Mouse (Mus musculus) forebrain, embryonic 15.5 days (tissue): ENCODE measurements at regions not wholly inside any gene's neighbourhood (a gene's known extent, or its start where the extent isn't known, plus 50 kb on each side); places are given as distances from the start of the nearest gene placed in this dataset.
A peak's percentile ranks its signal among the peaks of the same experiment; 100 is the strongest.

ENCODE experiments used
- ATAC-seq: fragments of 200-750 bp; cut with Nextera tagmentation; replicated peaks from 2 replicates; pipeline ENCODE4 v1.8.0; 2017; ENCODE audit warnings: mild to moderate bottlenecking, moderate TSS enrichment, moderate library complexity
- H3K27ac ChIP-seq: fragments of 300-500 bp; sonication (generic); replicated peaks from 2 replicates; pipeline ENCODE4 v1.5.1; 2015; ENCODE audit warnings: mild to moderate bottlenecking, inconsistent platforms
- H3K27me3 ChIP-seq: fragments of 300-500 bp; sonication (generic); 2 replicates; pipeline ENCODE4 v1.6.1; 2015; ENCODE audit warnings: inconsistent platforms
- H3K36me3 ChIP-seq: fragments of 300-500 bp; sonication (generic); 2 replicates; pipeline ENCODE4 v1.6.1; 2015; ENCODE audit warnings: mild to moderate bottlenecking, inconsistent platforms
- H3K4me1 ChIP-seq: fragments of 300-500 bp; sonication (generic); 2 replicates; pipeline ENCODE4 v1.6.1; 2015; ENCODE audit warnings: inconsistent platforms
- H3K4me2 ChIP-seq: fragments of 300-500 bp; sonication (generic); replicated peaks from 2 replicates; pipeline ENCODE4 v1.6.1; 2015; ENCODE audit warnings: mild to moderate bottlenecking, inconsistent platforms
- H3K4me3 ChIP-seq: fragments of 300-500 bp; sonication (generic); 2 replicates; pipeline ENCODE4 v1.5.1; 2015; ENCODE audit warnings: mild to moderate bottlenecking, inconsistent platforms
- H3K9ac ChIP-seq: fragments of 300-500 bp; sonication (generic); replicated peaks from 2 replicates; pipeline ENCODE4 v1.6.1; 2015; ENCODE audit warnings: mild to moderate bottlenecking, inconsistent platforms
- H3K9me3 ChIP-seq: fragments of 300-500 bp; sonication (generic); 2 replicates; pipeline ENCODE4 v1.6.1; 2016; ENCODE audit warnings: inconsistent platforms
- WGBS: fragments of 180-500 bp; shearing (Covaris S2); methylation state at CpG from one replicate; pipeline ENCODE4 v1.1.7; 2015; ENCODE audit warnings: mixed read lengths; 5-methylcytosine and 5-hydroxymethylcytosine counted together

GRCm38 (mm10) chr11:19456577-19456976, 437.8 kb upstream of the Meis1 start:
- WGBS, result 80% methylated on average over 1 of the region's 1 CpGs
- ATAC-seq, result no peak
- Histone ChIP-seq H3K27me3 (no peaks in the 10 kb centered on the region), H3K27ac (no peak overlapping the region), H3K4me2 (no peak overlapping the region), H3K36me3 (no peaks in the 10 kb centered on the region), H3K4me3 (no peak overlapping the region), H3K4me1 (no peaks in the 10 kb centered on the region), H3K9me3 (no peaks in the 10 kb centered on the region), H3K9ac (no peak overlapping the region)

- Histone ChIP-seq H3K27ac (no peak overlapping the region), H3K4me2 (no peak overlapping the region), H3K9ac (no peak overlapping the region), H3K36me3 (no peaks in the 10 kb centered on the region), H3K4me3 (no peak overlapping the region), H3K9me3 (no peaks in the 10 kb centered on the region), H3K27me3 (no peaks in the 10 kb centered on the region), H3K4me1 (peaks cover 8% of the 10 kb centered on the region; the same call in 1 of the 2 replicates)
- no peak for ATAC-seq
- WGBS, result 47% methylated on average over 6 of the region's 6 CpGs
Measured at GRCm38 (mm10) chr11:19463730-19464358, 445.1 kb upstream of the Meis1 start.

- peaks cover 8% of the 10 kb centered on the region; the same call in 1 of the 2 replicates for H3K4me1 ChIP-seq
- H3K9me3 ChIP-seq, result no peaks in the 10 kb centered on the region
- no peak overlapping the region for H3K9ac ChIP-seq
- no peak overlapping the region for H3K4me2 ChIP-seq
- no peaks in the 10 kb centered on the region for H3K27me3 ChIP-seq
- WGBS, result 80% methylated on average over 3 of the region's 3 CpGs
- no peak overlapping the region for H3K27ac ChIP-seq
- ATAC-seq, result no peak
- no peaks in the 10 kb centered on the region for H3K36me3 ChIP-seq
- no peak overlapping the region for H3K4me3 ChIP-seq
Measured at GRCm38 (mm10) chr11:19468373-19468772, 449.6 kb upstream of the Meis1 start.

GRCm38 (mm10) chr11:19468803-19469202, 450.0 kb upstream of the Meis1 start:
- no peaks in the 10 kb centered on the region for H3K27me3 ChIP-seq
- ATAC-seq, result no peak
- H3K4me1 ChIP-seq, result peaks cover 5% of the 10 kb centered on the region; the same call in 1 of the 2 replicates
- no peaks in the 10 kb centered on the region for H3K9me3 ChIP-seq
- H3K4me3 ChIP-seq, result no peak overlapping the region
- H3K36me3 ChIP-seq, result no peaks in the 10 kb centered on the region
- no peak overlapping the region for H3K4me2 ChIP-seq
- H3K9ac ChIP-seq, result no peak overlapping the region
- 91% methylated on average over 3 of the region's 3 CpGs for WGBS
- no peak overlapping the region for H3K27ac ChIP-seq

GRCm38 (mm10) chr11:19470648-19471341, 452.0 kb upstream of the Meis1 start:
- no peaks in the 10 kb centered on the region for H3K9me3 ChIP-seq
- H3K4me1 ChIP-seq, result peaks cover 6% of the 10 kb centered on the region
- no peak overlapping the region for H3K4me3 ChIP-seq
- no peak overlapping the region for H3K4me2 ChIP-seq
- WGBS, result 90% methylated on average over 5 of the region's 5 CpGs
- no peak for ATAC-seq
- H3K27me3 ChIP-seq, result no peaks in the 10 kb centered on the region
- no peaks in the 10 kb centered on the region for H3K36me3 ChIP-seq
- H3K9ac ChIP-seq, result no peak overlapping the region
- H3K27ac ChIP-seq, result no peak overlapping the region

GRCm38 (mm10) chr11:19475068-19475786, 448.9 kb upstream of the Spred2 start:
- peak overlapping the region; percentile 33 for H3K4me3 ChIP-seq
- 17% methylated on average over 18 of the region's 18 CpGs for WGBS
- no peaks in the 10 kb centered on the region for H3K9me3 ChIP-seq
- peak overlapping the region; percentile 45 for H3K4me2 ChIP-seq
- peak; percentile 75 for ATAC-seq
- H3K9ac ChIP-seq, result 0 out of 2 replicates have a peak overlapping the region, but pooled peaks have one; percentile 2
- no peaks in the 10 kb centered on the region for H3K36me3 ChIP-seq
- H3K27me3 ChIP-seq, result no peaks in the 10 kb centered on the region; the same call in 1 of the 2 replicates
- no peak overlapping the region for H3K27ac ChIP-seq
- peaks cover 7% of the 10 kb centered on the region for H3K4me1 ChIP-seq

GRCm38 (mm10) chr11:19493089-19493756, 431.0 kb upstream of the Spred2 start:
- no peak overlapping the region for H3K4me2 ChIP-seq
- no peaks in the 10 kb centered on the region for H3K9me3 ChIP-seq
- H3K27me3 ChIP-seq, result no peaks in the 10 kb centered on the region
- 95% methylated on average over 2 of the region's 2 CpGs for WGBS
- no peak for ATAC-seq
- H3K36me3 ChIP-seq, result no peaks in the 10 kb centered on the region
- H3K27ac ChIP-seq, result no peak overlapping the region
- no peak overlapping the region for H3K4me3 ChIP-seq
- no peaks in the 10 kb centered on the region for H3K4me1 ChIP-seq
- no peak overlapping the region for H3K9ac ChIP-seq

- Histone ChIP-seq H3K9me3 (no peaks in the 10 kb centered on the region), H3K4me3 (no peak overlapping the region), H3K36me3 (no peaks in the 10 kb centered on the region), H3K9ac (no peak overlapping the region), H3K27me3 (no peaks in the 10 kb centered on the region), H3K4me1 (no peaks in the 10 kb centered on the region; the same call in 1 of the 2 replicates), H3K4me2 (no peak overlapping the region), H3K27ac (no peak overlapping the region)
- 81% methylated on average over 3 of the region's 3 CpGs for WGBS
- ATAC-seq, result no peak
Measured at GRCm38 (mm10) chr11:19521721-19522120, 402.5 kb upstream of the Spred2 start.

GRCm38 (mm10) chr11:19523853-19524487, 400.2 kb upstream of the Spred2 start:
- H3K9ac ChIP-seq, result no peak overlapping the region
- 6% methylated on average over 6 of the region's 6 CpGs for WGBS
- no peaks in the 10 kb centered on the region for H3K9me3 ChIP-seq
- no peak overlapping the region for H3K4me3 ChIP-seq
- H3K27me3 ChIP-seq, result 0 out of 2 replicates have a peak, but pooled peaks cover 3% of the 10 kb centered on the region
- peaks cover 2% of the 10 kb centered on the region; the same call in 1 of the 2 replicates for H3K4me1 ChIP-seq
- H3K4me2 ChIP-seq, result no peak overlapping the region
- H3K36me3 ChIP-seq, result no peaks in the 10 kb centered on the region
- peak; percentile 89 for ATAC-seq
- H3K27ac ChIP-seq, result no peak overlapping the region

GRCm38 (mm10) chr11:19529126-19529525, 395.0 kb upstream of the Spred2 start:
- Histone ChIP-seq H3K9ac (no peak overlapping the region), H3K4me2 (no peak overlapping the region), H3K4me1 (peaks cover 23% of the 10 kb centered on the region), H3K36me3 (no peaks in the 10 kb centered on the region), H3K27ac (no peak overlapping the region; the same call in 1 of the 2 replicates), H3K27me3 (0 out of 2 replicates have a peak, but pooled peaks cover 3% of the 10 kb centered on the region), H3K9me3 (no peaks in the 10 kb centered on the region), H3K4me3 (no peak overlapping the region)
- ATAC-seq, result no peak; the same call in 1 of the 2 replicates
- 17% methylated on average over 5 of the region's 5 CpGs for WGBS

- no peaks in the 10 kb centered on the region for H3K36me3 ChIP-seq
- no peak overlapping the region for H3K4me3 ChIP-seq
- H3K27me3 ChIP-seq, result 0 out of 2 replicates have a peak, but pooled peaks cover 3% of the 10 kb centered on the region
- no peak overlapping the region for H3K27ac ChIP-seq
- 38% methylated on average over 3 of the region's 3 CpGs for WGBS
- H3K4me1 ChIP-seq, result peaks cover 23% of the 10 kb centered on the region
- H3K9ac ChIP-seq, result no peak overlapping the region
- no peak overlapping the region for H3K4me2 ChIP-seq
- no peaks in the 10 kb centered on the region for H3K9me3 ChIP-seq
- ATAC-seq, result 0 out of 2 replicates have a peak, but pooled peaks have one; percentile 26
Measured at GRCm38 (mm10) chr11:19530652-19531051, 393.5 kb upstream of the Spred2 start.
